Mouse (Mus musculus): Measurements from ENCODE around the gene Tead3. TPM values are rescaled to one million over a fixed set of nuclear protein-coding genes. Genes with fewer than 3 reads are reported as not detected.

Gene Tead3
- polyA plus RNA-seq, 1 experiment, result 15.7 TPM

- DNase-seq, result no peak
- H3K4me3 ChIP-seq (ENCODE audit: insufficient read depth, low read depth, low read length), result no peak overlapping the region
- H3K27ac ChIP-seq (ENCODE audit: insufficient read depth, low read depth, low read length), result no peak overlapping the region
- H3K27me3 ChIP-seq (replicated peaks; ENCODE audit: control insufficient read depth, insufficient read depth, low read length), result no peaks in the 10 kb centered on the region
- WGBS, result 88% methylated on average over 7 of the region's 7 CpGs
- TF ChIP-seq POLR2A (IDR thresholded peaks at IDR 0.05; ENCODE audit: low read depth, low read length), result no peak
- peaks cover 54% of the 10 kb centered on the region for H3K4me1 ChIP-seq (ENCODE audit: control insufficient read depth, insufficient read depth, low read length)
- H3K36me3 ChIP-seq (ENCODE audit: control insufficient read depth, insufficient read depth, low read length), result no peaks in the 10 kb centered on the region
Observed at GRCm38 (mm10) chr17:28281866-28282441, 68.7 kb downstream of the Tead3 start.

Other genes with a start within 250 kb of the Tead3 start
- 2.4 and 5.4 TPM in 2 replicates for gene Scube3, start 208.7 kb downstream of the Tead3 start, polyA plus RNA-seq (2012; rRNA removed)
- 54.1 and 63.7 TPM in 2 replicates for gene Zfp523, start 173.7 kb downstream of the Tead3 start, polyA plus RNA-seq (2012; rRNA removed)
- gene Def6, start 143.0 kb downstream of the Tead3 start, polyA plus RNA-seq (2012; rRNA removed), result 4.7 and 7.5 TPM in 2 replicates
- gene Ppard, start 118.1 kb downstream of the Tead3 start, polyA plus RNA-seq (2012; rRNA removed), result 27.5 and 28.0 TPM in 2 replicates
- gene Fance, start 37.3 kb downstream of the Tead3 start, polyA plus RNA-seq (2012; rRNA removed), result 11.4 and 12.1 TPM in 2 replicates
- 2,603 and 2,904 TPM in 2 replicates for gene Rpl10a, start 22.3 kb downstream of the Tead3 start, polyA plus RNA-seq (2012; rRNA removed)
- 0.11 TPM in 1 of 2 replicates, not detected in the other for gene Tulp1, start 14.4 kb upstream of the Tead3 start, polyA plus RNA-seq (2012; rRNA removed)
- 13.4 and 14.3 TPM in 2 replicates for gene Fkbp5, start 166.7 kb upstream of the Tead3 start, polyA plus RNA-seq (2012; rRNA removed)
- 0.20 TPM in 1 of 2 replicates, not detected in the other for gene Armc12, start 180.0 kb upstream of the Tead3 start, polyA plus RNA-seq (2012; rRNA removed)
- not detected in 2 replicates for gene Clpsl2, start 198.6 kb upstream of the Tead3 start, polyA plus RNA-seq (2012; rRNA removed)
- 0.35 and 2.0 TPM in 2 replicates for gene Clps, start 209.9 kb upstream of the Tead3 start, polyA plus RNA-seq (2012; rRNA removed)
- 0.19 and 0.41 TPM in 2 replicates for gene Lhfpl5, start 224.8 kb upstream of the Tead3 start, polyA plus RNA-seq (2012; rRNA removed)